ENCODE assay signal across 11 mouse cellular contexts in genomic region chr2:75731233-75731651, GRCm38 (mm10). TPM values are rescaled to one million over a fixed set of nuclear protein-coding genes. Genes with fewer than 3 reads are reported as not detected.
DNase-seq lines count a peak whose midpoint lies in the region; ATAC-seq and TF ChIP-seq lines count a peak whose summit lies in the region.
"Had no signal": no experiment of that assay in that cellular context is flagged by ENCODE, and none has a peak within 500 bp of the region (broad histone marks: within the 10 kb centered on the region; RNA-seq: fewer than 3 reads in every experiment).

No protein-coding gene starts in this region.

- no peak overlapping the region for H3K9ac ChIP-seq in heart, adult 2 months (ENCODE audit: low read depth, low read length)
- H3K9ac ChIP-seq in kidney, embryonic 14.5 days (ENCODE audit: low read depth, low read length) = no peak overlapping the region

- TF ChIP-seq EP300 in heart, adult 2 months (IDR thresholded peaks at IDR 0.05; ENCODE audit: insufficient read depth, low read depth, low read length) = no peak

- intact Hi-C loops in heart, adult 2 months (cut with DNase I) = loop anchor here (2.0 to 5.0 kb wide), 2 partner anchors 26 to 46 kb away; partner anchors contain the start of gene Nfe2l2
- intact Hi-C loops in heart, postnatal 25 days (cut with DNase I) = no loop called here
- intact Hi-C loops in left cerebral cortex, postnatal 36 days (cut with DNase I) = no loop called here

- TF ChIP-seq POLR2A in heart, adult 2 months (IDR thresholded peaks at IDR 0.05; ENCODE audit: insufficient read depth, low read depth, low read length) = no peak

- H3K27ac ChIP-seq in heart, adult 2 months = peak overlapping the region; percentile 64
- no peak overlapping the region for H3K27ac ChIP-seq in kidney, embryonic 14.5 days (ENCODE audit: low read depth, low read length)

- H3K4me3 ChIP-seq in heart, adult 2 months = no peak overlapping the region
- no peak overlapping the region for H3K4me3 ChIP-seq in kidney, embryonic 14.5 days (ENCODE audit: low read length)
- H3K4me3 ChIP-seq: megakaryocyte, embryonic 14.5 days had no signal

- H3K4me1 ChIP-seq in heart, adult 2 months (ENCODE audit: control insufficient read depth, insufficient read depth, low read length) = peaks cover 12% of the 10 kb centered on the region
- no peaks in the 10 kb centered on the region for H3K4me1 ChIP-seq in kidney, embryonic 14.5 days (ENCODE audit: control insufficient read depth, insufficient read depth, low read length)

- H3K27me3 ChIP-seq in heart, adult 2 months (ENCODE audit: control insufficient read depth, insufficient read depth, low read length) = no peaks in the 10 kb centered on the region
- no peaks in the 10 kb centered on the region for H3K27me3 ChIP-seq in kidney, embryonic 14.5 days (ENCODE audit: control insufficient read depth, insufficient read depth, low read length)

- no peaks in the 10 kb centered on the region for H3K36me3 ChIP-seq in heart, adult 2 months (ENCODE audit: control insufficient read depth, insufficient read depth, low read length)
- no peaks in the 10 kb centered on the region for H3K36me3 ChIP-seq in kidney, embryonic 14.5 days (ENCODE audit: control insufficient read depth, insufficient read depth, low read length)

- H3K4me2 ChIP-seq in kidney, embryonic 14.5 days (replicated peaks; ENCODE audit: low read depth, low read length) = no peak overlapping the region

- H3K9me3 ChIP-seq in kidney, embryonic 14.5 days (ENCODE audit: control insufficient read depth, low read length) = no peaks in the 10 kb centered on the region
- H3K9me3 ChIP-seq: megakaryocyte, embryonic 14.5 days had no signal

- WGBS in heart, adult 2 months = 62% methylated on average over 5 of the region's 5 CpGs
- 79% methylated on average over 5 of the region's 5 CpGs for WGBS in kidney, embryonic 14.5 days

- no peak for ATAC-seq in kidney, embryonic 14.5 days (ENCODE audit: low FRiP score, low TSS enrichment)

- TF ChIP-seq CTCF in heart, adult 2 months (IDR thresholded peaks at IDR 0.05) = no peak

- DNase-seq in heart, adult 2 months = peak; percentile 47 to 62
- DNase-seq in heart, postnatal 4 days = no peak
- DNase-seq in adrenal gland, postnatal 25 days = peak; percentile 11
- DNase-seq in heart, postnatal 25 days (ENCODE audit: low spot score) = peak; percentile 35
- peak; percentile 7 to 14 for DNase-seq in natural killer cell, adult 2 months (ENCODE audit: low spot score in 2 of 2)
- no peak for DNase-seq in ovary, adult 18-20 months (ENCODE audit: low spot score)
- no peak for DNase-seq in left cerebral cortex, postnatal 36 days (ENCODE audit: low spot score in 2 of 2)
- DNase-seq: cerebellum, adult 9-10 months; right cerebral cortex, postnatal 4 days had no signal

- H3K79me2 ChIP-seq in heart, adult 2 months (replicated peaks; ENCODE audit: control insufficient read depth, insufficient read depth, low read length) = no peaks in the 10 kb centered on the region

RNA-seq across cellular contexts. Expression of gene Nfe2l2, which starts 26.8 kb away (rescaled TPM):
- 10 to 100 TPM; 56.2 to 67.1 TPM for total RNA-seq in heart, adult 2 months (2021)
- polyA plus RNA-seq in heart, adult 2 months (2012; rRNA removed) = 36.5 and 52.4 TPM in 2 replicates
- total RNA-seq in heart, postnatal 4 days (2021) = 10 to 100 TPM; 53.2 to 54.5 TPM
- 106 TPM in 2 replicates for total RNA-seq in adrenal gland, postnatal 25 days (2021)
- total RNA-seq in heart, postnatal 25 days (2021) = 10 to 100 TPM; 56.8 to 72.0 TPM
- 10 to 100 TPM; 11.7 to 12.3 TPM for total RNA-seq in left cerebral cortex, postnatal 36 days (2021)
- polyA plus RNA-seq in kidney, embryonic 14.5 days (2014; fragmentation: Nextera tagmentation; extraction: Ambion mirVana) = 57.1 and 67.6 TPM in 2 replicates

Comparison
In these comparisons a context has a peak if more than half of its experiments do, and no peak if none do; other contexts are left out.
1. DNase-seq: peak in heart, adult 2 months (2 of 2), adrenal gland, postnatal 25 days (single experiment), heart, postnatal 25 days (single experiment) and natural killer cell, adult 2 months (2 of 2); none in heart, postnatal 4 days (single experiment), ovary, adult 18-20 months (single experiment) and left cerebral cortex, postnatal 36 days (0 of 2).